Mouse (Mus musculus) neutrophil, adult 59 days (primary cell): Measurements from ENCODE around the gene Ak6. TPM values are rescaled to one million over a fixed set of nuclear protein-coding genes. Genes with fewer than 3 reads are reported as not detected.

Source experiments
- total RNA-seq, 2 experiments: library from RNA; stranded (reverse); gene quantifications; 1 replicate in 1 of 2; 2 replicates in 1 of 2; pipeline ENCODE4 v1.2.4; 2023

The Ak6 gene
- total RNA-seq = 10 to 100 TPM; 74.1 to 74.8 TPM

GRCm38 (mm10) chr13:100650550-100651438, at the start of gene Ak6, which contains the start of gene Rad17:
TSS of gene Ak6 (plus strand) at chr13:100650979.
TSS of gene Rad17 (minus strand) at chr13:100651051.

DNA sequence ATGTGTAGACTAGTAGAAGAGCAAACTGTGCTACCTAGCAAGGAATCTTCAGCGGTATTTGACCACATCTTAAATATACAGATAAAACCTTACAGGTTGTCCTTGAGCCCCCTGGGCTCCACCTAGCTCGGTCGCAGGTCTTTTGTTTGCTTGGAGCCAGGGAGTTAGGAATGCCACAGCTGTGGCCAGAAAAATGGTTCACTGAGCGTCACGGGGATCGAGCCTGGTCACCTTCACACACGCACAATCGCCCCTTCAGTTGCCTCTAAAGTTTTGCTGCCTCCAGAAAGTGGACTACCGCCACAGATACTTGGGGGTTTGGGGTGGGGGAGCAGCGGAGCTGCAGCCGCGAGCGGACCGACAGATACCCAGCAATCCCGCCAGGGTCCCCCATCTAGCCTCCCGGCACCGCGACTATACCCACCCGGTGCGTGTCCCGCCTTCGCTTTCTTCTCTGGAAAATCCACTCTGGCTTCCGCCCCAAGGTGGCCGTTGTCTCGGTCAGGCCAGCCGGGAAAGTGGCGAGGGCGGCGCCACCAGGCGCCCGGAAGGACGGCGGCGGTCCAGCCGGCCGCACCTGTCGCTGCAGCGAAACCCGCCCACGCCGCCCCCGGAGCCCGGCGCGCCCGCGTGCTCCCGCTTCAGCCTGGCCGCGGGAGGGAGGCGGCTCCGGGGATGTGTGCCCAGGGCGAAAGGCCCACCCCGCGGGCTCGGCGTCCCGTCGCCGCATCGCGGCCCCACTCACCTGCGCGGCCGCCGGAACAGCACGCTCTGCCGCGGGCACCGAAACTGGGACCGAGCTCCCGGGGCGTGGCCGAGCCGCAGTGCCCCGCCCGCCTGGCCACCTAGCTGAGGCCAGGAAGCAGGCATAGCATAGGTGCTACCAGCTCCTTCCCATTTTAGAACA, 34.3 kb upstream of the Ak6 start, which contains the start of gene Marveld2:
TSS of gene Marveld2 (minus strand) at position 791 of the 907 bp plus-strand sequence.

DNA sequence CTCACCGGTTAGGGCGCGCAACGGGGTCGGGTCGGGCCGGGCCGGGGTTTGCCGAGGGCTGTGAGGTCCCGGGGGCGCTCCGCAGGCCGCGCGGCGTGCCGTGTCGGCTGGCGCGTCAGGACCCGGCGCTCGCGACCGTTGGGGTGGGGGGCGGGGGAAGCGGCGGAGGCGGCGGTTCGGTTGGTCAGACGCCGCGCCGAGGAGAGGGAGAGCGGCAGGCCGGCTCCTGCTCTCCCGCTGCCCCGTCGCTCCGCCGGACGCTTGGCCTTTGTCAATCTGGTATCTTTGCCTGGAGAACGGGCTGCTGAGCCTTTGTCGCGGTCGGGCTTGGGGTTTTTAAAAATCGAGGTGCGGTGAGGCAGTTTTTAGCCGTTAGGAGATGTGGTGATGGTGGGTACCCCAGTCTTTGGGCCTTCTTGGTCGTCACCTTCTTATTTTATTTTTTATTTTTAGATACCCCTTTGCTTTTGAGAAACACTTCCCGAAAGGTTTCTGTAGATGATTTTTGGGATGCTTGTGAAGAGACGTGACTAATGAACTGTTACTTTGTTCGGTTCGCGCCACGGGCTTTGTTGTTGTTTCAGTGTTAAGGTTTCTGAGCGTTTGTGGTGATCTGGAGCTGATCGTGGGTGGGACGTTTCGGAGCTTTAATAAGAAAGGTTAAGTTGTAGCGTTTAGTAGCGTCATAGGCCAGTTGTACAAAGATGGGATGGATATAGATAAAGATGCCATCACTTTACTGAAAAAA, 834 bp downstream of the Ak6 start, which contains the start of gene Taf9:
TSS of gene Taf9 (plus strand) at position 141 of the 748 bp plus-strand sequence.

GRCm38 (mm10) chr13:100669291-100670022, 18.7 kb downstream of the Ak6 start, which contains the start of gene Ccdc125:
TSS of gene Ccdc125 (plus strand) at chr13:100669717.

Other genes with a start within 250 kb of the Ak6 start
- gene Naip1, start 198.1 kb upstream of the Ak6 start, total RNA-seq = 1 to 10 TPM; 1.4 to 1.8 TPM
- gene Gtf2h2, start 158.4 kb upstream of the Ak6 start, total RNA-seq = 10 to 100 TPM; 13.6 to 16.9 TPM
- gene Ocln, start 98.3 kb upstream of the Ak6 start, total RNA-seq = not detected
- under 1 TPM; 0.35 to 0.36 TPM for gene Marveld2, start 34.0 kb upstream of the Ak6 start, total RNA-seq
- 10 to 100 TPM; 20.1 to 21.0 TPM for gene Rad17, start 72 bp downstream of the Ak6 start, total RNA-seq
- 10 to 100 TPM in 1 of 2 experiments, 1 to 10 TPM in 1; 8.6 to 14.0 TPM for gene Taf9, start 600 bp downstream of the Ak6 start, total RNA-seq
- 10 to 100 TPM; 47.9 to 51.0 TPM for gene Ccdc125, start 18.7 kb downstream of the Ak6 start, total RNA-seq
- gene Cdk7, start 80.0 kb downstream of the Ak6 start, total RNA-seq = 10 to 100 TPM; 16.7 to 18.0 TPM
- gene Mrps36, start 93.7 kb downstream of the Ak6 start, total RNA-seq = 10 to 100 TPM; 16.9 to 21.7 TPM
- 10 to 100 TPM in 1 of 2 experiments, 1 to 10 TPM in 1; 9.7 to 11.0 TPM for gene Cenph, start 124.9 kb downstream of the Ak6 start, total RNA-seq
- 10 to 100 TPM; 53.0 to 63.0 TPM for gene Ccnb1, start 135.6 kb downstream of the Ak6 start, total RNA-seq
- 10 to 100 TPM; 25.3 to 31.4 TPM for gene Slc30a5, start 182.4 kb downstream of the Ak6 start, total RNA-seq